Mouse (Mus musculus): Measurements from ENCODE around the gene Npm1. TPM values are rescaled to one million over a fixed set of nuclear protein-coding genes. Genes with fewer than 3 reads are reported as not detected.
A peak's percentile ranks its signal among the peaks of the same experiment; 100 is the strongest.

Gene Npm1
- polyA plus RNA-seq (2014; fragmentation: Nextera tagmentation; extraction: Ambion mirVana): 962 and 974 TPM in 2 replicates

- WGBS: 4% methylated on average over 49 of the region's 49 CpGs
- peak within 1 kb of the TSS; percentile 72 for H3K4me2 ChIP-seq (replicated peaks; ENCODE audit: low read depth, low read length)
- no peaks in the 10 kb centered on the region for H3K27me3 ChIP-seq (ENCODE audit: control insufficient read depth, insufficient read depth, low read length)
- no peaks in the 10 kb centered on the region for H3K4me1 ChIP-seq (replicated peaks; ENCODE audit: control insufficient read depth, insufficient read depth, low read length)
- peaks cover 2% of the 10 kb centered on the region; the same call in 1 of the 2 replicates for H3K36me3 ChIP-seq (ENCODE audit: control insufficient read depth, insufficient read depth, low read length)
- H3K4me3 ChIP-seq (ENCODE audit: low read depth, low read length): peak within 1 kb of the TSS; percentile 98
- ATAC-seq (ENCODE audit: low FRiP score) (peak; percentile 95), DNase-seq (ENCODE audit: low spot score) (peak; percentile 100)
- H3K9ac ChIP-seq (ENCODE audit: low read depth, low read length): peak within 1 kb of the TSS; percentile 94
- H3K9me3 ChIP-seq (ENCODE audit: control insufficient read depth, low read length): no peaks in the 10 kb centered on the region
- H3K27ac ChIP-seq (ENCODE audit: low read depth, low read length): peak within 1 kb of the TSS; percentile 89
These were observed at the start of gene Npm1 for GRCm38 (mm10) chr11:33162998-33163506. Gene Npm1, minus strand, starts transcription at chr11:33163206.

- Histone ChIP-seq H3K4me3 (ENCODE audit: low read depth, low read length) (no peak overlapping the region), H3K9me3 (ENCODE audit: control insufficient read depth, low read length) (no peaks in the 10 kb centered on the region), H3K9ac (ENCODE audit: low read depth, low read length) (no peak overlapping the region), H3K4me2 (replicated peaks; ENCODE audit: low read depth, low read length) (no peak overlapping the region), H3K36me3 (ENCODE audit: control insufficient read depth, insufficient read depth, low read length) (no peaks in the 10 kb centered on the region), H3K4me1 (replicated peaks; ENCODE audit: control insufficient read depth, insufficient read depth, low read length) (peaks cover 8% of the 10 kb centered on the region; the same call in 1 of the 2 replicates), H3K27me3 (ENCODE audit: control insufficient read depth, insufficient read depth, low read length) (peaks cover 41% of the 10 kb centered on the region), H3K27ac (ENCODE audit: low read depth, low read length) (no peak overlapping the region)
- DNase-seq (ENCODE audit: low spot score) (no peak), ATAC-seq (ENCODE audit: low FRiP score) (no peak)
- WGBS: 82% methylated on average over 2 of the region's 2 CpGs
These were observed 44.4 kb upstream of the Npm1 start for GRCm38 (mm10) chr11:33207411-33207810.

- peaks cover 23% of the 10 kb centered on the region for H3K4me1 ChIP-seq (replicated peaks; ENCODE audit: control insufficient read depth, insufficient read depth, low read length)
- no peak overlapping the region; the same call in 1 of the 2 replicates for H3K4me2 ChIP-seq (replicated peaks; ENCODE audit: low read depth, low read length)
- H3K4me3 ChIP-seq (ENCODE audit: low read depth, low read length): peak overlapping the region; percentile 38; the same call in 1 of the 2 replicates
- H3K9me3 ChIP-seq (ENCODE audit: control insufficient read depth, low read length): no peaks in the 10 kb centered on the region
- WGBS: 6% methylated on average over 3 of the region's 3 CpGs
- DNase-seq (ENCODE audit: low spot score) (peak; percentile 45), ATAC-seq (ENCODE audit: low FRiP score) (no peak)
- H3K9ac ChIP-seq (ENCODE audit: low read depth, low read length): no peak overlapping the region
- H3K36me3 ChIP-seq (ENCODE audit: control insufficient read depth, insufficient read depth, low read length): no peaks in the 10 kb centered on the region
- H3K27me3 ChIP-seq (ENCODE audit: control insufficient read depth, insufficient read depth, low read length): peaks cover 65% of the 10 kb centered on the region
- H3K27ac ChIP-seq (ENCODE audit: low read depth, low read length): no peak overlapping the region
These were observed 42.0 kb upstream of the Npm1 start for GRCm38 (mm10) chr11:33204966-33205365.

- Histone ChIP-seq H3K9ac (ENCODE audit: low read depth, low read length) (peak overlapping the region; percentile 23; the same call in 1 of the 2 replicates), H3K4me2 (replicated peaks; ENCODE audit: low read depth, low read length) (peak overlapping the region; percentile 56), H3K9me3 (ENCODE audit: control insufficient read depth, low read length) (no peaks in the 10 kb centered on the region), H3K4me1 (replicated peaks; ENCODE audit: control insufficient read depth, insufficient read depth, low read length) (peaks cover 23% of the 10 kb centered on the region), H3K4me3 (ENCODE audit: low read depth, low read length) (peak overlapping the region; percentile 38), H3K36me3 (ENCODE audit: control insufficient read depth, insufficient read depth, low read length) (no peaks in the 10 kb centered on the region), H3K27me3 (ENCODE audit: control insufficient read depth, insufficient read depth, low read length) (peaks cover 70% of the 10 kb centered on the region), H3K27ac (ENCODE audit: low read depth, low read length) (no peak overlapping the region)
- peak; percentile 67 for DNase-seq (ENCODE audit: low spot score)
- under 1% methylated on average over 18 of the region's 18 CpGs for WGBS
- ATAC-seq (ENCODE audit: low FRiP score): no peak
These were observed 41.3 kb upstream of the Npm1 start for GRCm38 (mm10) chr11:33204329-33204705.

GRCm38 (mm10) chr11:33203383-33204328 lies 40.6 kb upstream of the Npm1 start, which contains the start of gene Tlx3:
Gene Tlx3, minus strand, starts transcription at chr11:33203589.
- H3K27me3 ChIP-seq (ENCODE audit: control insufficient read depth, insufficient read depth, low read length): peaks cover 76% of the 10 kb centered on the region
- no peaks in the 10 kb centered on the region for H3K9me3 ChIP-seq (ENCODE audit: control insufficient read depth, low read length)
- peaks cover 23% of the 10 kb centered on the region for H3K4me1 ChIP-seq (replicated peaks; ENCODE audit: control insufficient read depth, insufficient read depth, low read length)
- peak; percentile 65 for ATAC-seq (ENCODE audit: low FRiP score)
- DNase-seq (ENCODE audit: low spot score): peak; percentile 78
- H3K4me2 ChIP-seq (replicated peaks; ENCODE audit: low read depth, low read length): peak within 1 kb of the TSS; percentile 56
- H3K4me3 ChIP-seq (ENCODE audit: low read depth, low read length): peak within 1 kb of the TSS; percentile 38
- no peaks in the 10 kb centered on the region for H3K36me3 ChIP-seq (ENCODE audit: control insufficient read depth, insufficient read depth, low read length)
- WGBS: under 1% methylated on average over 78 of the region's 81 CpGs
- H3K9ac ChIP-seq (ENCODE audit: low read depth, low read length): peak within 1 kb of the TSS; percentile 31
- H3K27ac ChIP-seq (ENCODE audit: low read depth, low read length): peak within 1 kb of the TSS; percentile 61

- no peaks in the 10 kb centered on the region for H3K36me3 ChIP-seq (ENCODE audit: control insufficient read depth, insufficient read depth, low read length)
- peak overlapping the region; percentile 61 for H3K27ac ChIP-seq (ENCODE audit: low read depth, low read length)
- 0 out of 2 replicates have a peak, but pooled peaks have one; percentile 0 for ATAC-seq (ENCODE audit: low FRiP score)
- no peaks in the 10 kb centered on the region for H3K9me3 ChIP-seq (ENCODE audit: control insufficient read depth, low read length)
- peaks cover 23% of the 10 kb centered on the region for H3K4me1 ChIP-seq (replicated peaks; ENCODE audit: control insufficient read depth, insufficient read depth, low read length)
- H3K4me3 ChIP-seq (ENCODE audit: low read depth, low read length): peak overlapping the region; percentile 38
- peak; percentile 56 for DNase-seq (ENCODE audit: low spot score)
- H3K4me2 ChIP-seq (replicated peaks; ENCODE audit: low read depth, low read length): peak overlapping the region; percentile 56
- WGBS: 1% methylated on average over 40 of the region's 47 CpGs
- H3K9ac ChIP-seq (ENCODE audit: low read depth, low read length): peak overlapping the region; percentile 31
- H3K27me3 ChIP-seq (ENCODE audit: control insufficient read depth, insufficient read depth, low read length): peaks cover 83% of the 10 kb centered on the region
These were observed 40.0 kb upstream of the Npm1 start for GRCm38 (mm10) chr11:33202972-33203371.

GRCm38 (mm10) chr11:33202296-33202695 lies 39.3 kb upstream of the Npm1 start:
- Histone ChIP-seq H3K9me3 (ENCODE audit: control insufficient read depth, low read length) (no peaks in the 10 kb centered on the region), H3K27me3 (ENCODE audit: control insufficient read depth, insufficient read depth, low read length) (peaks cover 90% of the 10 kb centered on the region), H3K9ac (ENCODE audit: low read depth, low read length) (peak overlapping the region; percentile 31; the same call in 1 of the 2 replicates), H3K4me1 (replicated peaks; ENCODE audit: control insufficient read depth, insufficient read depth, low read length) (peaks cover 23% of the 10 kb centered on the region), H3K27ac (ENCODE audit: low read depth, low read length) (peak overlapping the region; percentile 61), H3K36me3 (ENCODE audit: control insufficient read depth, insufficient read depth, low read length) (no peaks in the 10 kb centered on the region), H3K4me3 (ENCODE audit: low read depth, low read length) (peak overlapping the region; percentile 38), H3K4me2 (replicated peaks; ENCODE audit: low read depth, low read length) (no peak overlapping the region)
- DNase-seq (ENCODE audit: low spot score) (peak; percentile 61), ATAC-seq (ENCODE audit: low FRiP score) (no peak)
- under 1% methylated on average over 37 of the region's 37 CpGs for WGBS

GRCm38 (mm10) chr11:33201626-33202010 lies 38.6 kb upstream of the Npm1 start:
- ATAC-seq (ENCODE audit: low FRiP score) (peak; percentile 3; the same call in 1 of the 2 replicates), DNase-seq (ENCODE audit: low spot score) (no peak)
- peak overlapping the region; percentile 16 for H3K9ac ChIP-seq (ENCODE audit: low read depth, low read length)
- WGBS: 1% methylated on average over 19 of the region's 19 CpGs
- no peaks in the 10 kb centered on the region for H3K9me3 ChIP-seq (ENCODE audit: control insufficient read depth, low read length)
- H3K4me2 ChIP-seq (replicated peaks; ENCODE audit: low read depth, low read length): peak overlapping the region; percentile 40
- peak overlapping the region; percentile 38 for H3K4me3 ChIP-seq (ENCODE audit: low read depth, low read length)
- peaks cover 91% of the 10 kb centered on the region for H3K27me3 ChIP-seq (ENCODE audit: control insufficient read depth, insufficient read depth, low read length)
- H3K4me1 ChIP-seq (replicated peaks; ENCODE audit: control insufficient read depth, insufficient read depth, low read length): peaks cover 23% of the 10 kb centered on the region
- no peaks in the 10 kb centered on the region for H3K36me3 ChIP-seq (ENCODE audit: control insufficient read depth, insufficient read depth, low read length)
- peak overlapping the region; percentile 61 for H3K27ac ChIP-seq (ENCODE audit: low read depth, low read length)
